Mouse (Mus musculus): ENCODE results near the gene B3gat3.
A peak's percentile ranks its signal among the peaks of the same experiment; 100 is the strongest.
"Not testable (repeated sequence)": the region's sequence is repeated elsewhere in the genome, so short reads cannot be mapped to it uniquely, and the experiment has no call there.

Gene B3gat3

GRCm38 (mm10) chr19:8942276-8942964 lies 22.2 kb downstream of the B3gat3 start:
- no peak for DNase-seq (ENCODE audit: extremely low read depth, low read depth)

GRCm38 (mm10) chr19:8943047-8943446 lies 22.9 kb downstream of the B3gat3 start:
- DNase-seq (ENCODE audit: extremely low read depth, low read depth) = no peak

GRCm38 (mm10) chr19:8944062-8944461 lies 23.9 kb downstream of the B3gat3 start:
- DNase-seq (ENCODE audit: extremely low read depth, low read depth) = peak; percentile 89

GRCm38 (mm10) chr19:8944750-8945149 lies 24.6 kb downstream of the B3gat3 start:
- peak; percentile 69 for DNase-seq (ENCODE audit: extremely low read depth, low read depth)

GRCm38 (mm10) chr19:8945251-8945650 lies 25.1 kb downstream of the B3gat3 start:
- DNase-seq (ENCODE audit: extremely low read depth, low read depth) = no peak

GRCm38 (mm10) chr19:8946929-8947328 lies 26.8 kb downstream of the B3gat3 start:
- DNase-seq (ENCODE audit: extremely low read depth, low read depth) = no peak

GRCm38 (mm10) chr19:8950190-8950589 lies 30.0 kb downstream of the B3gat3 start:
- DNase-seq (ENCODE audit: extremely low read depth, low read depth) = no peak

- DNase-seq (ENCODE audit: extremely low read depth, low read depth) = no peak
Measured at GRCm38 (mm10) chr19:8952241-8952640, 32.1 kb downstream of the B3gat3 start.

- DNase-seq (ENCODE audit: extremely low read depth, low read depth) = peak; percentile 99
Measured at GRCm38 (mm10) chr19:8953135-8954039, 33.2 kb downstream of the B3gat3 start, which contains the start of gene Tut1. TSS of gene Tut1 (plus strand) at chr19:8953847.

GRCm38 (mm10) chr19:8954171-8954570 lies 34.0 kb downstream of the B3gat3 start:
- no peak for DNase-seq (ENCODE audit: extremely low read depth, low read depth)

- DNase-seq (ENCODE audit: extremely low read depth, low read depth) = no peak
Measured at GRCm38 (mm10) chr19:8962256-8962655, 42.1 kb downstream of the B3gat3 start.

GRCm38 (mm10) chr19:8965075-8965474 lies 44.9 kb downstream of the B3gat3 start:
- DNase-seq (ENCODE audit: extremely low read depth, low read depth) = no peak

GRCm38 (mm10) chr19:8965771-8966170 lies 45.6 kb downstream of the B3gat3 start:
- DNase-seq (ENCODE audit: extremely low read depth, low read depth) = no peak

- DNase-seq (ENCODE audit: extremely low read depth, low read depth) = no peak
Measured at GRCm38 (mm10) chr19:8966198-8966589, 46.0 kb downstream of the B3gat3 start.

GRCm38 (mm10) chr19:8966590-8967372 lies 46.6 kb downstream of the B3gat3 start, which contains the start of gene Eef1g:
TSS of gene Eef1g (plus strand) at chr19:8967041.
- peak; percentile 97 for DNase-seq (ENCODE audit: extremely low read depth, low read depth)

- DNase-seq (ENCODE audit: extremely low read depth, low read depth) = no peak
Measured at GRCm38 (mm10) chr19:8967373-8967743, 47.2 kb downstream of the B3gat3 start.

- no peak for DNase-seq (ENCODE audit: extremely low read depth, low read depth)
Measured at GRCm38 (mm10) chr19:8967893-8968292, 47.7 kb downstream of the B3gat3 start.

- not testable (repeated sequence) for DNase-seq (ENCODE audit: extremely low read depth, low read depth)
Measured at GRCm38 (mm10) chr19:8972491-8972890, 52.3 kb downstream of the B3gat3 start.

GRCm38 (mm10) chr19:8974638-8975037 lies 54.5 kb downstream of the B3gat3 start:
- DNase-seq (ENCODE audit: extremely low read depth, low read depth) = no peak

- DNase-seq (ENCODE audit: extremely low read depth, low read depth) = no peak
Measured at GRCm38 (mm10) chr19:8975491-8975890, 55.3 kb downstream of the B3gat3 start.

GRCm38 (mm10) chr19:8976535-8976934 lies 56.4 kb downstream of the B3gat3 start:
- no peak for DNase-seq (ENCODE audit: extremely low read depth, low read depth)
